Mouse (Mus musculus): Measurements from ENCODE around the gene Ugt2b36.

GRCm38 (mm10) chr5:87089264-87089663, 3.1 kb downstream of the Ugt2b36 start:
- TF ChIP-seq CTCF (IDR thresholded peaks at IDR 0.05; ENCODE audit: control insufficient read depth, insufficient read depth, insufficient replicate concordance, low read depth, low read length) (no peak), POLR2A (IDR thresholded peaks at IDR 0.05; ENCODE audit: control insufficient read depth, low read depth, low read length) (no peak)

All from testis, adult 2 months (tissue).